Mouse (Mus musculus) forebrain, embryonic 16.5 days (tissue): ENCODE measurements around the gene Dennd6b. TPM values are rescaled to one million over a fixed set of nuclear protein-coding genes. Genes with fewer than 3 reads are reported as not detected.

Source experiments
- ATAC-seq: fragments of 200-750 bp; cut with Nextera tagmentation; 2 replicates; pipeline ENCODE4 v1.8.0; 2017; ENCODE audit warnings: mild to moderate bottlenecking, moderate library complexity
- H3K27ac ChIP-seq: fragments of 300-500 bp; sonication (generic); 2 replicates; pipeline ENCODE4 v1.5.1; 2014; ENCODE audit warnings: low read length, control low read depth
- H3K27me3 ChIP-seq: fragments of 300-500 bp; sonication (generic); replicated peaks from 2 replicates; pipeline ENCODE4 v1.6.1; 2014; ENCODE audit warnings: low read length; ENCODE audit not compliant: control insufficient read depth, insufficient read depth
- H3K36me3 ChIP-seq: fragments of 300-500 bp; sonication (generic); 2 replicates; pipeline ENCODE4 v1.6.1; 2014; ENCODE audit not compliant: control insufficient read depth, insufficient read depth
- H3K4me1 ChIP-seq: fragments of 300-500 bp; sonication (generic); replicated peaks from 2 replicates; pipeline ENCODE4 v1.6.1; 2014; ENCODE audit warnings: low read length; ENCODE audit not compliant: control insufficient read depth, insufficient read depth
- H3K4me2 ChIP-seq: fragments of 300-500 bp; sonication (generic); 2 replicates; pipeline ENCODE4 v1.6.1; 2014; ENCODE audit warnings: mild to moderate bottlenecking, low read length, control low read depth
- H3K4me3 ChIP-seq: fragments of 300-500 bp; sonication (generic); replicated peaks from 2 replicates; pipeline ENCODE4 v1.5.1; 2014; ENCODE audit warnings: mild to moderate bottlenecking, low read length, control low read depth
- H3K9ac ChIP-seq: fragments of 300-500 bp; sonication (generic); replicated peaks from 2 replicates; pipeline ENCODE4 v1.6.1; 2014; ENCODE audit warnings: low read depth, low read length, control low read depth
- H3K9me3 ChIP-seq: fragments of 300-500 bp; sonication (generic); 2 replicates; pipeline ENCODE4 v1.6.1; 2016; ENCODE audit warnings: low read length; ENCODE audit not compliant: control insufficient read depth
- WGBS: fragments of 180-500 bp; shearing (Covaris S2); extraction: QIAGEN DNeasy Blood & Tissue Kit; methylation state at CpG from one replicate; pipeline ENCODE4 v1.1.7; 2014; 5-methylcytosine and 5-hydroxymethylcytosine counted together
- polyA plus RNA-seq: library from polyadenylated mRNA; unstranded; fragments of >200 nt; fragmentation: Nextera tagmentation; extraction: Ambion mirVana; gene quantifications from 2 replicates; pipeline ENCODE4 v1.2.1, GENCODE M21; 2015

Gene Dennd6b
- polyA plus RNA-seq, 1 experiment from 2014 or later = 83.2 TPM

GRCm38 (mm10) chr15:89211716-89212461, 15.6 kb upstream of the Dennd6b start:
- H3K27ac ChIP-seq = peak overlapping the region; percentile 85
- H3K27me3 ChIP-seq = no peaks in the 10 kb centered on the region
- H3K36me3 ChIP-seq = peaks cover 10% of the 10 kb centered on the region
- peak overlapping the region; percentile 70 for H3K4me2 ChIP-seq
- no peaks in the 10 kb centered on the region for H3K9me3 ChIP-seq
- under 1% methylated on average over 34 of the region's 35 CpGs for WGBS
- peak; percentile 46 for ATAC-seq
- H3K9ac ChIP-seq = peak overlapping the region; percentile 100
- peak overlapping the region; percentile 97 for H3K4me3 ChIP-seq
- H3K4me1 ChIP-seq = peaks cover 28% of the 10 kb centered on the region

- H3K36me3 ChIP-seq = peaks cover 3% of the 10 kb centered on the region
- no peaks in the 10 kb centered on the region for H3K27me3 ChIP-seq
- H3K4me1 ChIP-seq = peaks cover 28% of the 10 kb centered on the region
- ATAC-seq = peak; percentile 79
- H3K27ac ChIP-seq = peak within 1 kb of the TSS; percentile 89
- peak within 1 kb of the TSS; percentile 70 for H3K4me2 ChIP-seq
- WGBS = 3% methylated on average over 63 of the region's 73 CpGs
- peak within 1 kb of the TSS; percentile 100 for H3K9ac ChIP-seq
- H3K9me3 ChIP-seq = no peaks in the 10 kb centered on the region
- H3K4me3 ChIP-seq = peak within 1 kb of the TSS; percentile 97
Measured at GRCm38 (mm10) chr15:89210915-89211715, 14.8 kb upstream of the Dennd6b start, which contains the start of gene Ppp6r2. Gene Ppp6r2 (plus strand): TSS chr15:89211553.

GRCm38 (mm10) chr15:89209886-89210761, 13.8 kb upstream of the Dennd6b start:
- peak overlapping the region; percentile 28 for H3K4me3 ChIP-seq
- 17% methylated on average over 22 of the region's 22 CpGs for WGBS
- ATAC-seq = peak; percentile 41

GRCm38 (mm10) chr15:89207457-89207856, 11.2 kb upstream of the Dennd6b start:
- no peaks in the 10 kb centered on the region; the same call in 1 of the 2 replicates for H3K9me3 ChIP-seq
- WGBS = 89% methylated on average over 4 of the region's 4 CpGs
- no peaks in the 10 kb centered on the region for H3K27me3 ChIP-seq

More at GRCm38 (mm10) chr15:89209886-89210761, 13.8 kb upstream of the Dennd6b start:
- Histone ChIP-seq H3K27me3 (no peaks in the 10 kb centered on the region), H3K9ac (peak overlapping the region; percentile 59), H3K4me2 (peak overlapping the region; percentile 50), H3K4me1 (peaks cover 28% of the 10 kb centered on the region), H3K9me3 (no peaks in the 10 kb centered on the region), H3K36me3 (no peaks in the 10 kb centered on the region), H3K27ac (peak overlapping the region; percentile 89)

GRCm38 (mm10) chr15:89197056-89197455, 760 bp upstream of the Dennd6b start:
- Histone ChIP-seq H3K4me2 (peak overlapping the region; percentile 82), H3K4me1 (peaks cover 14% of the 10 kb centered on the region), H3K27ac (peak overlapping the region; percentile 98), H3K4me3 (peak overlapping the region; percentile 100), H3K36me3 (no peaks in the 10 kb centered on the region), H3K27me3 (no peaks in the 10 kb centered on the region), H3K9me3 (no peaks in the 10 kb centered on the region), H3K9ac (peak overlapping the region; percentile 99)
- WGBS = 73% methylated on average over 15 of the region's 15 CpGs
- no peak for ATAC-seq

More at GRCm38 (mm10) chr15:89207457-89207856, 11.2 kb upstream of the Dennd6b start:
- H3K4me3 ChIP-seq = no peak overlapping the region
- peaks cover 7% of the 10 kb centered on the region for H3K4me1 ChIP-seq
- no peaks in the 10 kb centered on the region for H3K36me3 ChIP-seq
- H3K9ac ChIP-seq = no peak overlapping the region
- no peak for ATAC-seq
- H3K4me2 ChIP-seq = no peak overlapping the region
- no peak overlapping the region for H3K27ac ChIP-seq

GRCm38 (mm10) chr15:89195690-89196312, 495 bp downstream of the Dennd6b start:
- peak; percentile 93 for ATAC-seq
- Histone ChIP-seq H3K9ac (peak overlapping the region; percentile 99), H3K27ac (peak overlapping the region; percentile 98), H3K4me2 (peak overlapping the region; percentile 82), H3K9me3 (no peaks in the 10 kb centered on the region), H3K27me3 (no peaks in the 10 kb centered on the region), H3K4me1 (peaks cover 14% of the 10 kb centered on the region), H3K36me3 (no peaks in the 10 kb centered on the region), H3K4me3 (peak overlapping the region; percentile 100)
- under 1% methylated on average over 25 of the region's 25 CpGs for WGBS

DNA sequence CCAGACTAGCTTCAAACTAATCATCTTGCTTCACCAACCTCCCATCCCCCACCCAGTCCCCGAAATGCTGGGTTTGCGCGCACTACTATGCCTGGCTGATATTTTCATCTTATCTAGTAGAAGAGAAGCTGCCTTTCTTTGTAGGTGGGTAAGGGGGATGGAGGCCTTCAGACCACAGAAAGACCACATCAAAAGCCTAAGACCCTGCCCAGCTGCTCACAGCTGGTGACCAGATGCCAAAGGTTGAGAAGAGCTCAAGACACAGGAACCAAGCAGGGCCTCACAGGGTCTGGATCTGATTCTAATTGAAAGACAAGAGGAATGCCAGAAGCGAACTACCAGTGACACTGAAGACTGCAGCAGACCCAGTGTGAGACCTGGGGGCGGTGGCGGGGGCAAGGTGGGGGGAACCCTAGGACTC, 1.0 kb downstream of the Dennd6b start:
- Histone ChIP-seq H3K9ac (peak overlapping the region; percentile 99), H3K4me3 (peak overlapping the region; percentile 100), H3K27me3 (no peaks in the 10 kb centered on the region), H3K4me2 (peak overlapping the region; percentile 82), H3K36me3 (no peaks in the 10 kb centered on the region), H3K9me3 (no peaks in the 10 kb centered on the region), H3K4me1 (peaks cover 14% of the 10 kb centered on the region), H3K27ac (peak overlapping the region; percentile 98)
- ATAC-seq = no peak
- WGBS = 31% methylated on average over 6 of the region's 6 CpGs

- H3K4me2 ChIP-seq = no peak overlapping the region
- 60% methylated on average over 5 of the region's 5 CpGs for WGBS
- no peak overlapping the region for H3K4me3 ChIP-seq
- ATAC-seq = no peak
- H3K9ac ChIP-seq = no peak overlapping the region
- H3K9me3 ChIP-seq = no peaks in the 10 kb centered on the region
- H3K4me1 ChIP-seq = peaks cover 29% of the 10 kb centered on the region
- peak overlapping the region; percentile 19; the same call in 1 of the 2 replicates for H3K27ac ChIP-seq
- peaks cover 4% of the 10 kb centered on the region; the same call in 1 of the 2 replicates for H3K36me3 ChIP-seq
- no peaks in the 10 kb centered on the region for H3K27me3 ChIP-seq
Measured at GRCm38 (mm10) chr15:89184937-89185227, 11.4 kb downstream of the Dennd6b start.
